Mouse (Mus musculus): ENCODE results near the gene Gm5767.

- TF ChIP-seq CTCF (IDR thresholded peaks at IDR 0.05; ENCODE audit: low read depth, low read length), result no peak
- no peak for TF ChIP-seq POLR2A (IDR thresholded peaks at IDR 0.05; ENCODE audit: extremely low read depth, insufficient read depth, low read length)
Observed at GRCm38 (mm10) chr16:8687559-8688112, 7.1 kb downstream of the Gm5767 start.
